Mouse (Mus musculus): Measurements from ENCODE around the gene Ccpg1os.

Ccpg1os gene

DNA sequence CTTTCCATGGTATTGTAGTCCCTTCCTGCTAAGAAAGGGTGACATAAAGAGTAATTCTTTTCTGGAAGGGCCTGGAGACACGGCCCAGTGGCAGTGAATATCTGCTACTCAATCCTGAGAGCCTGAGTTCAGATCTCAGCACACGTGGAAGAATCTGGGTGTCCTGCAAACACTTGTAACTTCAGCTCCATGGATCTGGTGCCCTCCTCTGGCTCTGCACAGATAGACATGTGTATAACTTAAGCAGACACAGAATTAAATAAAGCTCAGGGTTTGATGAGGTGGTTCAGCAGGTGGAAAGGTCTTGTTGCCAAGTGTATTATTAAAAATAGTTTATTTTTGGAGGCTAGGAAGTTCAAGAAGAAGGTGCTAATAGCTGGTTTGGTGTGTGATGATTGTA lies 15.3 kb upstream of the Ccpg1os start:
- no peak for TF ChIP-seq GATA4 (IDR thresholded peaks at IDR 0.05; ENCODE audit: insufficient replicate concordance, low read length)

DNA sequence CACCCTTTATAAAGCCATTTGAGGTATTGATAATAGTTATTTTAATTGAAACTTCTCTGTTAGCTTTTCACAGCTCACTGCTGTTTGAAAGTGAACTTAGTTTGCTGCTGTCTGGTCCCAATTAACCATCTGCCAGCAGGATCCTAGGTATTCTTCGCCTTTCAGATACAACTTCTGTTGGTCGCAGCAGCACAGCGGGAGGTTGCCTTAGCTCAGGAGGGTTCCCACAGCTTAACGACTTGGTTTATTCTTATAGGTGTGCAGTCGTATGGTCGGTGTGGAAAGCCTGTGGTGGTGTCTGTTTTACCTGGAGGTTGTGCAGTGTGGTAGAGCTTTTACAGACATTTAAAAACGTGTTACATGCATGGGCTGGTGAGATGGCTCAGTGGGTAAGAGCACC lies 11.6 kb upstream of the Ccpg1os start:
- no peak for TF ChIP-seq GATA4 (IDR thresholded peaks at IDR 0.05; ENCODE audit: insufficient replicate concordance, low read length)

DNA sequence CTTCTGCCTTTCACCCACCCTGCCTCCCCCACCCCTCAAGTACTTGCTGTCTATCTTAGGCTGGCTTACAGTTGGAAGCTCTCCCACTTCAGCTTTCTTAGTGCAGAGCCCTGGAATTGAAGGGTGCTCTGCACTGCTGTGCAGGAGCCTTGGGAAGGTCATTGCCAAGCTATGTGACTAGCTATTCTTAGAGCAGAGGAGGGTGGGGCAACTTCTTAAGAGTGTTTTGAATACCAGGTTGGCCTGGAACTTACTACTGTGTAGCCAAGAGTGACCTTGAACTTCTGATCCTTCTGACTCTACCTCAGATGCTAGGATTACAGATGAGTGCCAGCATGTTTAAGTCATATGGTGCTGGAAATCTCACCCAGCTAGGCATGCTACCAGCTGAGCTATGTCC lies 11.0 kb upstream of the Ccpg1os start:
- no peak for TF ChIP-seq GATA4 (IDR thresholded peaks at IDR 0.05; ENCODE audit: insufficient replicate concordance, low read length)

DNA sequence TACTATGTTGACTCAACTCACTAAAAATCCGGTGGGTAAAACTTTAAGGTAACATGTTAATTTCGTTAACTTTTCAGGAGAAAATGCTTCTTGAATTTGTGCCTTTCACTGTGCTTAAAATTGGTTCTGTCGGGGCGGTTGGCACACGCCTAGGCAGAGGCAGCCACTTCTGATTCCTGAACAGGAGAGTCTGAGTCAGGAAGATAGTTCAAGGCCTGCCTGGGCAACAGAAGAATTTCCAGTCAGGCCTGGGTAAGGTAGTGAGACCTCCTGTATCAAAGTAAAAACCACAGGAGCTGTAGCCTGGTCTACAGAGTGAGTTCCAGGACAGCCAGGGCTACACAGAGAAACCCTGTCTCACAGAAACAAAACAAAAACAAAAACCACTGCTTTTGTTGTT lies 7.4 kb upstream of the Ccpg1os start:
- no peak for TF ChIP-seq GATA4 (IDR thresholded peaks at IDR 0.05; ENCODE audit: insufficient replicate concordance, low read length)

DNA sequence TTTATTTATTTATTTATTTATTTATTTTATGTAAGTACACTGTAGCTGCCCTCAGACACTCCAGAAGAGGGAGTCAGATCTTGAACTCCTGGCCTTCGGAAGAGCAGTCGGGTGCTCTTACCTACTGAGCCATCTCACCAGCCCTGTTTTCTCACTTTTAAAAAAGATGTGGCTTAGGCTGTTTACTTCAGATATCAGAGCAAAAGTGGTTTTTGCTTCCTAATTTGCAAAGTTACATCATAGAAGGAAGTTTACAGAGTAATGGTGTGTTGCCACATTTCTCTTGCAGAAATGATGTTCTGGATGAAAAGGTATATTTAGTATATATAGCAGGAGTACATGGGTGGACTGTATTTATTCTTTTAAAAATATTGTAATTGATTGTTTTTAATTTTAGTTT lies 6.2 kb upstream of the Ccpg1os start:
- TF ChIP-seq GATA4 (IDR thresholded peaks at IDR 0.05; ENCODE audit: insufficient replicate concordance, low read length): no peak

DNA sequence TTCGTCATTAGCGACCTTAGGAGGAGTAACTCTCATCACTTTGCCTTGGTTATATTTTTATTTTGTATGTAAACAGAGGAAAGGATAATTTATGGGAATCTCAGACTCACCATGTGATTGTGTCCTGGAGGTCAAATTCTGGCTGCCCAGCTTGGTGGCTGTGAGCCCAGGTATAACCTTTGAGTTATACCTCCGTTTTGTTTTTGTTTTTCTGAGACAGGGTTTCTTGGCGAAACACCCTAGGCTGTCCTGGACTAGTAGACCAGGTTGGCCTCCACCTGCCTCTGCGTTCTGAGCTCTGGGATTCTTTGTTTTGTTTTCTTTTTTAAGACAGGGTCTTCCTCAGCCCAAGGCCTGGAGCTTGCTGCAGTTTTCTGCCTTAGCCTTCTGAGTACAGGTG lies 3.5 kb upstream of the Ccpg1os start:
- TF ChIP-seq GATA4 (IDR thresholded peaks at IDR 0.05; ENCODE audit: insufficient replicate concordance, low read length): no peak

DNA sequence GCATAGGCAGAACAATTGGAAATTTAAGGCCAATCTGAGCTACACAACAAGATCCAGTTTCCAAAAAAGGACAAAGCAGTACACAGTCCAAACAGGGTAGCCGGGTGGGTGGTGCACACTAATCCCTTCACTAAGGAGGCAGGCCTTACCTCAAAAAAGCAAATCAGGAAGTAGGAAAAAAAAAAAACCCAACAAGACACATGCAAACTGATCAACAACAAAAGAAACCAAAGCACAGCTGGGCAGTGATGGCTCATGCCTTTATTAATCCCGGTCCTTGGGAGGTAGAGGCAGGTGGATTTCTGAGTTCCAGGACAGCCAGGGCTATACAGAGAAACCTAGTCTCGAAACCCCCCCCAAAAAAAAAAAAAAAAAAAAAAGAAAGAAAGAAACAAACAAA lies 2.5 kb upstream of the Ccpg1os start:
- no peak for TF ChIP-seq GATA4 (IDR thresholded peaks at IDR 0.05; ENCODE audit: insufficient replicate concordance, low read length)

DNA sequence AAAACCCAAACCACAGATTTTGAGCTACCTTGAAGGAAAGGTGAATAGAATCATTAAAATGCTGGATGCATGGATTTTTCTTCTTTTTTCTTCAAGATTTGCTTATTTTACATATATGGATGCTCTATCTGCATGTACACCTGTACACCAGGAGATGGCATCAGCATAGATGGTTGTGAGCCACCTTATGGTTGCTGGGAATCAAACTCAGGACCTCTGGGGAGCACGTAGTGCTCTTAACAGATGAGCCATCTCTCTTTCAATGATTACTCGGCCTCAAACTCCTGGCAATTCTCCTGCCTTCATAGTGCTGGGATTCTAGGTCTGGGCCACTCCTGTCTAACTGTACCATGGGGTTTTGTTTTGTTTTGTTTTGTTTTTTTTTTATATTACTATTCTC lies 2.1 kb downstream of the Ccpg1os start:
- TF ChIP-seq GATA4 (IDR thresholded peaks at IDR 0.05; ENCODE audit: insufficient replicate concordance, low read length): no peak

DNA sequence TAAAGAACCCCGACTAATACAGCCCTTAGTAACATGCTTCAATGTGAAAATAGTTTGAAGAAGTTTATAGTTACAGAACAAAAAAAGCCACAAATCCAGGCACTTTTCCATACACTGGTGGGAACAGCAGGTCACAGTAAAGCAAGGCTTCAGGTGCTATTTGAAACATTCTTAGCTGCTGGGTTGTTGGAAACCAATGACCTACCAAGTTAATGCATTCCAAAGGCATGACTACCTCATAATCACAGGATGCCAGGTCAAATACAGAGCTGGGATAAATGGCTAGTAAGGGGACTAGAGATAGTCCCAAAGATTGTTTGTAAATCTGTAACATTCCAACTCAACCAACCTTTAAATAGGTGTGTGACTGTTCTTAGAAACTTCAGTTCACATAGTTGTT lies 9.9 kb downstream of the Ccpg1os start:
- TF ChIP-seq GATA4 (IDR thresholded peaks at IDR 0.05; ENCODE audit: insufficient replicate concordance, low read length): no peak

DNA sequence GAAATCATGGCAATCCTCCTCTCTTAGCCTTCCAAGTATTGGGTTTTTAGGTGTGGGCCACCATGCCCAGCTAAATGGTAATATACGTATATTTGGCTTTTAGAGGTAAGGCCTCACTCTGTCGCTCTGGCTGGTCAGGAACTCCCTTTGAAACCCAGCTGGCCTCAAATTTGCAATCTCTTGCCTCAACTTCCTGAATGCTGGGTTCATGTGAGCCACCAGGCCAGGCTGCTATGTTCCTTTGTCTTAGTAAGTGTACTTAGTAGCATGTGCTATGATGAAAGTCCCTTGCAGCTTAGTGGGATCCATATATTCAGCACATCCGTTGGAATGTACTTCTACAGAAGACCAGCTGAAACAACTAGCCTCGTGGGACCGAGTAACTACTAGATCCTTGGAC lies 10.4 kb downstream of the Ccpg1os start:
- no peak for TF ChIP-seq GATA4 (IDR thresholded peaks at IDR 0.05; ENCODE audit: insufficient replicate concordance, low read length)

DNA sequence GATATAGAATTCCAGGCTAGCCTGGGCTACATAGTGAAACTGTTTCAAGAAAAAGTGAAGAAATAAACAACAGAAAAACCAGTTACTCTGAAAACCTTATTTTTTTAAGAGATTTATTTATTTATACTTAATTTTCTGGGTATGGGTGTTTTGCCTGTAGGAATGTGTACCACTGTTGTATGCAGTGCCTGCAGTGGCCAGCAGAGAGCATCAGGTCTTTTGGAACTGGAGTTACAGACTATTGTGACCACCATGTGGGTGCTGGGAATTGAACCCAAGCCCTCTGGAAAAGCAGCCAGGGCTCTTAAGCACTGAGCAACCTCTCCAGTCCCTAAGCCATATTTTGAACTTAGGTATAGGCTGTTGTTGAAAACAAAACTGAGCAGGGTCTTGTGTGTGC lies 12.2 kb downstream of the Ccpg1os start:
- no peak for TF ChIP-seq GATA4 (IDR thresholded peaks at IDR 0.05; ENCODE audit: insufficient replicate concordance, low read length)

DNA sequence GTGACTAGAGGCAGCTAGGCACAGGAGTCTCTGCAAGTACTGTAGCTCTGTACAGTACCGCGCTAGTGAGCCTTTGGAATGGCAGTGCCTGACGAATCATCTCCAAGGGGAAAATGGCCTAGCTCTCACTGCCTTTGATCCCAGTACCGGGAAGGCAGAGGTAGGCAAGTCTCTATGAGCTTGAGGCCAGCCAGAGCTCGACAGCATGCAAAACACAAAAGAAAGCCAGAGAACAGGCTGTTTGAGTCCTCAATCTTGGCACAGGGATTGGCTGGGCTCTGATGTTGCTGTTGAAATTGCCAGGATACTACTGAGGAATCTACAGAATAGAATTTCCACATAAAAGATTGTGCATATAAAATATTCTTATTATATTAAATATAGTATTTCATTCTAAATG lies 12.7 kb downstream of the Ccpg1os start:
- TF ChIP-seq GATA4 (IDR thresholded peaks at IDR 0.05; ENCODE audit: insufficient replicate concordance, low read length): no peak

DNA sequence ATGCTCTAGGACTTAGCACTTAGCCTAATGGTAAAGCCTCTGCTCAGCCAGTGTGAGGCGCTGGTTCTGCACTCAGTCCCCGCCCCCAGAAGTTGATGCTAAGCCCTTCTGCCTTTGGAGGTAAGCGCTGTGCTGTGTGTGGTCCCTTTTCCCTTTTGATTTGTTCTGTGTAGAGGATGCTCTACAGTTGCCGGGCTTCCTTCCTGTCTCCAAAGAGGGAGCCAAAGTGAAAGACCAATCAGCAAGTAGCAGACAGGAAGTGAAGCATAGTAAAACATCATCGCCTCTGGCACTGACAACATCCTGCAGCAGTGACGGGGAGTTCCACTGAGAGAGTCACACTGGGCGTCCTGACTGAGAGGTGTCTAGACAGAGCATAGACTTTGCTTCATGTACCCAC lies 15.3 kb downstream of the Ccpg1os start:
- TF ChIP-seq GATA4 (IDR thresholded peaks at IDR 0.05; ENCODE audit: insufficient replicate concordance, low read length): no peak

DNA sequence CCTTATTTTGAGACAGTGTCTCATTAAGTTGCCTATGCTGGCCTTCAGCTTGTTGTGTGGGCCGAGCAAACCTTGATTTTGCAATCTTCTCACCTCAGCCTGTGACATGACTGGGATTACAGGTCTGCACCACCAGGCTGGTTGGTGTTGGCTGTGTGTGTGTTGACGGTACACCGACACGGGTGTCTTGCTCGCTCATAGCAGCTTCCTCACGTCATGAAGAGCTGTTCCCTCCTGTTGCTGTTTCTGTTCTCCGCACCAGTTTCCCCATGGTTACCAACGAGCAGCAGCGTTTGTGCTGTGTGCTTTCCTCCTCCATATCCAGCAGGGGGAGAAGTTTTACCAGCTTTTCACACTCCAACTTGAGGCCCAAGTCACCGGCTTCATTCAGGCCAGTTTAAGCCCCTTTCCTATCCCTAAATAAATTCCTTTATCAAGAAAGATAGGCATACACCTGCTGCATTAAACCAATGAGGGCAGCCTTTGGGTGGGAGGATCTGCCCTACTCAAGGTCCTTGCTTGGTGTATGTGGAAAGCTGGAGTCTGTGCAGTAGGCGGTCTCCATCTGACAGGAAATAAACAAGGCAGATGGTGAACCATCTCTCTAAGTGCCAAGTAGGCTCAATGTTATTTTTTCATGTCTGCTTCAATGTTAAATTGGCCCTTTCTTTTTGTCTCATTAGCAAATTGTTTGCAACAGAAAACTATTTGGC lies 16.7 kb downstream of the Ccpg1os start:
- no peak for TF ChIP-seq GATA4 (IDR thresholded peaks at IDR 0.05; ENCODE audit: insufficient replicate concordance, low read length)

DNA sequence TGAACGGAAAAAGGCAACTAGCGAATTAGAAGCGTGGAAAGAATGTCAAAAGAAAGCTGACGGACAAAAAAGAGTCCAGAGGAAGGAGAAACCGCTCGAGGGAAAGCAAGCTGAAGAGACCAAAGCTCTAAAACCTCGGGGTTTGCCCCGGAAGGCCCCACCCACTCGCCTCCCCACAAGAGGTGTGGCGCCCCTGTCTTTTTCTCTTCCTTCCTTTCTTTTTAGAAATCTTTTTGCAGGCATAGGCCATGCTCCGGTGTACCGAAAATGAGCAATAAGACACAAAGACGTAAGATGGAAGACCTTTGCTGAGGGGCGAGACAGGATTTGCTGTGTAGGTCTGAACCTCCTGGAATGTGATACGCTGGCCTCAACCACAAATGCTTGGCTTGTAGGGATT lies 23.2 kb downstream of the Ccpg1os start:
- no peak for TF ChIP-seq GATA4 (IDR thresholded peaks at IDR 0.05; ENCODE audit: insufficient replicate concordance, low read length)

DNA sequence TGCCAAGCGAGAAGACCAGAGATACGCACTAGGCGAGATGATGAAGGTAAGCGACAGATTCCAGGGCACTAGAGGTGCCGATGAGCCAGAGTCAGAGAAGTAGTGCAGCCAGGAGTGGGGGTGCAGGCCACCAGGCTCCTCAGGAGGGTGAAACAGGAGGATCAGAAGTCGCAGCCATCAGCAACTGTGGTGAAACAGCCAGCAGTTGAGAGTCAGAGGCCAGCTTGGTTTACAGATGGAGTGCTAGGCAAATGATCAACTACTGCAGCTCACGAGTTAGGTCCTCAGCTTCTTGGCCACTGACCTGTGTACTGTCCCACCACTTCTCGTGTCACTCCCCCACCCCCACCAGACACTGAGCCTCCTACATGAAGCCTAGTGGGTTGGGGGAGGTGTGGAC lies 23.8 kb downstream of the Ccpg1os start:
- no peak for TF ChIP-seq GATA4 (IDR thresholded peaks at IDR 0.05; ENCODE audit: insufficient replicate concordance, low read length)
